Mouse (Mus musculus): Measurements from ENCODE around the gene Slc22a16. TPM values are rescaled to one million over a fixed set of nuclear protein-coding genes. Genes with fewer than 3 reads are reported as not detected.

Gene Slc22a16
- total and polyA plus RNA-seq, 3 experiments = not detected

DNA sequence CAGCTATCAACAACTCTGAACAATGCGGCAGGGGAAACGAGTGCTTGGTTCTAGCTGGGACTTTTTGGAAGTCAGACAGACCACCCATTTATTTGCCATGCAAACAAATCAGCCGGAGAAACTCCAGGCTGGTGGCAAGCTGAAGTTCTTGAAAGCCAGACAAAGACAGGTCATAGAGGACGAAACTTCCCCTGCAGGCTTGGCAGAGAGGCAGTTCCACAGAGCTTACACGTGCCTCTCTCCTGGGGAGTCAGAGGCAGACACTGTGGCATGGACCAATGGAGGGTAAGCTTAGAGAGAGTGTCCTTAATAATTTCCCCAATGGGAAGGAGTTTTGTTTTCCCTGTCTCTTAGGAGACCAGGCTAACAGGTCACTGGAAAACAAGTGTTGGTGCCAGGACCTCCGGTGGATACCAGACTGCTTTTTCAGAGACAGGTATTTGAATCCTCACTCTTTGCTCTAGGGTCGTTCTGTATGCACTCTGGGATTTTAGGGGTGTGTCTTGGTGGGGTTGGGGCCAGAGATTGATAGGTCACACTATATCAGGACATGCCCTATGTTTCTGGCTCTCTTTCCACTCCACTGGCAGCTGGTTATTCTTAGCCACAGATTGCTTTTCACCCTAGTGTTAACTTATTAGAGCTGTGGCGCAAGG, 59.6 kb downstream of the Slc22a16 start, which contains the start of gene Ddo:
Gene Ddo, plus strand, starts transcription at position 356 of the 656 bp plus-strand sequence.
- Histone ChIP-seq H3K27ac (ENCODE audit: control insufficient read depth, low read depth, low read length) (no peak within 1 kb of the TSS), H3K4me3 (ENCODE audit: control insufficient read depth in 1 of 2, insufficient read depth in 1 of 2, low read depth in 2 of 2, low read length in 2 of 2) (no peak within 1 kb of the TSS), H3K79me2 (ENCODE audit: control insufficient read depth, insufficient read depth, low read length, poor library complexity) (no peaks in the 10 kb centered on the region), H3K4me1 (ENCODE audit: control insufficient read depth in 1 of 2, insufficient read depth in 2 of 2, low read length in 2 of 2) (no peaks in the 10 kb centered on the region), H3K36me3 (ENCODE audit: control insufficient read depth in 1 of 2, insufficient read depth in 2 of 2, low read length in 2 of 2) (no peaks in the 10 kb centered on the region), H3K27me3 (ENCODE audit: control insufficient read depth in 1 of 2, insufficient read depth in 2 of 2, low read length in 2 of 2) (peaks cover 0 to 1% of the 10 kb centered on the region in 2 experiments; a peak in 2 of 4 replicates), H3K9ac (ENCODE audit: control insufficient read depth, low read depth, low read length, poor library complexity, severe bottlenecking) (no peak within 1 kb of the TSS), H3K9me3 (replicated peaks; ENCODE audit: insufficient read depth, low read length) (no peaks in the 10 kb centered on the region)
- DNase-seq (ENCODE audit: low read depth, low spot score) = no peak
- TF ChIP-seq GABPA (IDR thresholded peaks at IDR 0.05; ENCODE audit: low read depth, low read length) (no peak), UBTF (IDR thresholded peaks at IDR 0.05; ENCODE audit: borderline replicate concordance, insufficient read depth, low read depth, low read length) (no peak), KAT2A (conservative IDR thresholded peaks at IDR 0.05; ENCODE audit: low read depth, low read length) (no peak), NELFE (IDR thresholded peaks at IDR 0.05; ENCODE audit: low read depth, low read length) (no peak), NRF1 (IDR thresholded peaks at IDR 0.05; ENCODE audit: insufficient read depth, low read depth, low read length, poor library complexity, severe bottlenecking) (no peak), TAL1 (IDR thresholded peaks at IDR 0.05; ENCODE audit: low read length) (no peak), ZC3H11A (IDR thresholded peaks at IDR 0.05; ENCODE audit: low read depth, low read length) (no peak)

DNA sequence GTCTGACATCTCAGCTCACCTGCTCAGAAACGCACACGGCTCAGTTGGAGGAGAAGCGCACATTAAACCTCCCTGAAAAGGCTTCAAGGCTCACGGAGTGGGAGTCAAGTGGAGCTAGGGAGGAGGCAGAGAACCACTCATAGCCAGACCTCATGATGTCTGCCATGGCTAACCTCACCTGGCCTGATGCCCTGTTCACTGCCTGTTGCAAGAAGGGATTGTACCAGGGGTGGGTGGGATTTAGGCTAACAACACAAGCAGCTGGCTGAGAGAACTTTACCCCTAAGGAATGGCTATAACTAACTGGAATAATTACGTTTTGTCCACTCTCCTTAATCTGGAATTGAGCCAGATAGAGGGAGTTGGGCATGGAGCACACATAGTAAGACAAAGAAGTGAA, 60.3 kb downstream of the Slc22a16 start:
- no peaks in the 10 kb centered on the region for H3K36me3 ChIP-seq (ENCODE audit: control insufficient read depth in 1 of 2, insufficient read depth in 2 of 2, low read length in 2 of 2)
- no peaks in the 10 kb centered on the region for H3K9me3 ChIP-seq (replicated peaks; ENCODE audit: insufficient read depth, low read length)
- no peaks in the 10 kb centered on the region for H3K4me1 ChIP-seq (ENCODE audit: control insufficient read depth in 1 of 2, insufficient read depth in 2 of 2, low read length in 2 of 2)
- no peak for DNase-seq (ENCODE audit: low read depth, low spot score)
- H3K4me3 ChIP-seq (ENCODE audit: control insufficient read depth in 1 of 2, insufficient read depth in 1 of 2, low read depth in 2 of 2, low read length in 2 of 2) = no peak overlapping the region
- H3K79me2 ChIP-seq (ENCODE audit: control insufficient read depth, insufficient read depth, low read length, poor library complexity) = no peaks in the 10 kb centered on the region
- H3K27ac ChIP-seq (ENCODE audit: control insufficient read depth, low read depth, low read length) = no peak overlapping the region
- peaks cover 0 to 1% of the 10 kb centered on the region in 2 experiments; a peak in 1 of 4 replicates for H3K27me3 ChIP-seq (ENCODE audit: control insufficient read depth in 1 of 2, insufficient read depth in 2 of 2, low read length in 2 of 2)
- no peak overlapping the region for H3K9ac ChIP-seq (ENCODE audit: control insufficient read depth, low read depth, low read length, poor library complexity, severe bottlenecking)
- TF ChIP-seq ETS1 (IDR thresholded peaks at IDR 0.05; ENCODE audit: low read depth, low read length) (no peak), E2F4 (IDR thresholded peaks at IDR 0.05; ENCODE audit: borderline replicate concordance, low read depth, low read length) (no peak), TBP (IDR thresholded peaks at IDR 0.05; ENCODE audit: low read depth, low read length) (no peak), SMC3 (IDR thresholded peaks at IDR 0.05; ENCODE audit: low read depth, low read length) (no peak), NRF1 (IDR thresholded peaks at IDR 0.05; ENCODE audit: insufficient read depth, low read depth, low read length, poor library complexity, severe bottlenecking) (no peak), BHLHE40 (IDR thresholded peaks at IDR 0.05; ENCODE audit: borderline replicate concordance, low read depth, low read length) (no peak), ZKSCAN1 (IDR thresholded peaks at IDR 0.05; ENCODE audit: low read depth, low read length) (no peak), MEF2A (IDR thresholded peaks at IDR 0.05; ENCODE audit: extremely low read depth, insufficient replicate concordance, low read depth, low read length, poor library complexity, severe bottlenecking) (no peak), TCF12 (IDR thresholded peaks at IDR 0.05; ENCODE audit: low read depth, low read length) (no peak), RAD21 (IDR thresholded peaks at IDR 0.05; ENCODE audit: low read depth, low read length) (no peak), UBTF (IDR thresholded peaks at IDR 0.05; ENCODE audit: borderline replicate concordance, insufficient read depth, low read depth, low read length) (no peak), ELF1 (IDR thresholded peaks at IDR 0.05; ENCODE audit: low read depth, low read length) (no peak), HCFC1 (IDR thresholded peaks at IDR 0.05; ENCODE audit: low read depth, low read length) (no peak), CHD2 (IDR thresholded peaks at IDR 0.05; ENCODE audit: low read length) (no peak)

Data from MEL (cell line).